Mouse (Mus musculus) liver (tissue): ENCODE measurements around the gene Stox2.
A peak's percentile ranks its signal among the peaks of the same experiment; 100 is the strongest.
"Not testable (repeated sequence)": the region's sequence is repeated elsewhere in the genome, so short reads cannot be mapped to it uniquely, and the experiment has no call there.

Experiments
- DNase-seq: peaks from one replicate; pipeline ENCODE4 v3.0.0-alpha.2; 2020; ENCODE audit warnings: mixed read lengths

Gene Stox2

GRCm38 (mm10) chr8:47446312-47447046, at the start of gene Stox2:
Gene Stox2, minus strand, starts transcription at chr8:47446362.
- DNase-seq: no peak

- DNase-seq: no peak
Measured at GRCm38 (mm10) chr8:47495428-47495827, 49.3 kb upstream of the Stox2 start.

GRCm38 (mm10) chr8:47494602-47495153, 48.5 kb upstream of the Stox2 start:
- no peak for DNase-seq

- DNase-seq: no peak
Measured at GRCm38 (mm10) chr8:47493106-47493505, 46.9 kb upstream of the Stox2 start.

GRCm38 (mm10) chr8:47487231-47487630, 41.1 kb upstream of the Stox2 start:
- no peak for DNase-seq

GRCm38 (mm10) chr8:47482354-47483071, 36.4 kb upstream of the Stox2 start:
- no peak for DNase-seq

- DNase-seq: no peak
Measured at GRCm38 (mm10) chr8:47480039-47480438, 33.9 kb upstream of the Stox2 start.

- DNase-seq: no peak
Measured at GRCm38 (mm10) chr8:47461650-47462049, 15.5 kb upstream of the Stox2 start.

- no peak for DNase-seq
Measured at GRCm38 (mm10) chr8:47459216-47459749, 13.1 kb upstream of the Stox2 start.

GRCm38 (mm10) chr8:47458591-47458990, 12.4 kb upstream of the Stox2 start:
- no peak for DNase-seq

- DNase-seq: not testable (repeated sequence)
Measured at GRCm38 (mm10) chr8:47449211-47449610, 3.0 kb upstream of the Stox2 start.

- DNase-seq: no peak
Measured at GRCm38 (mm10) chr8:47439271-47439670, 6.9 kb downstream of the Stox2 start.

GRCm38 (mm10) chr8:47437976-47438375, 8.2 kb downstream of the Stox2 start:
- DNase-seq: no peak

- no peak for DNase-seq
Measured at GRCm38 (mm10) chr8:47435861-47436260, 10.3 kb downstream of the Stox2 start.

GRCm38 (mm10) chr8:47435412-47435811, 10.8 kb downstream of the Stox2 start:
- no peak for DNase-seq

- DNase-seq: no peak
Measured at GRCm38 (mm10) chr8:47431263-47431662, 14.9 kb downstream of the Stox2 start.

GRCm38 (mm10) chr8:47414258-47414525, 32.0 kb downstream of the Stox2 start:
- DNase-seq: not testable (repeated sequence)

- peak; percentile 55 for DNase-seq
Measured at GRCm38 (mm10) chr8:47413524-47414257, 32.5 kb downstream of the Stox2 start.

GRCm38 (mm10) chr8:47412696-47413523, 33.3 kb downstream of the Stox2 start:
- peak; percentile 7 for DNase-seq

- no peak for DNase-seq
Measured at GRCm38 (mm10) chr8:47411994-47412695, 34.0 kb downstream of the Stox2 start.

- DNase-seq: no peak
Measured at GRCm38 (mm10) chr8:47411321-47411720, 34.8 kb downstream of the Stox2 start.

GRCm38 (mm10) chr8:47409061-47409460, 37.1 kb downstream of the Stox2 start:
- DNase-seq: no peak
